Mouse (Mus musculus): ENCODE data around the gene Fitm1.
A peak's percentile ranks its signal among the peaks of the same experiment; 100 is the strongest.

Fitm1 gene

DNA sequence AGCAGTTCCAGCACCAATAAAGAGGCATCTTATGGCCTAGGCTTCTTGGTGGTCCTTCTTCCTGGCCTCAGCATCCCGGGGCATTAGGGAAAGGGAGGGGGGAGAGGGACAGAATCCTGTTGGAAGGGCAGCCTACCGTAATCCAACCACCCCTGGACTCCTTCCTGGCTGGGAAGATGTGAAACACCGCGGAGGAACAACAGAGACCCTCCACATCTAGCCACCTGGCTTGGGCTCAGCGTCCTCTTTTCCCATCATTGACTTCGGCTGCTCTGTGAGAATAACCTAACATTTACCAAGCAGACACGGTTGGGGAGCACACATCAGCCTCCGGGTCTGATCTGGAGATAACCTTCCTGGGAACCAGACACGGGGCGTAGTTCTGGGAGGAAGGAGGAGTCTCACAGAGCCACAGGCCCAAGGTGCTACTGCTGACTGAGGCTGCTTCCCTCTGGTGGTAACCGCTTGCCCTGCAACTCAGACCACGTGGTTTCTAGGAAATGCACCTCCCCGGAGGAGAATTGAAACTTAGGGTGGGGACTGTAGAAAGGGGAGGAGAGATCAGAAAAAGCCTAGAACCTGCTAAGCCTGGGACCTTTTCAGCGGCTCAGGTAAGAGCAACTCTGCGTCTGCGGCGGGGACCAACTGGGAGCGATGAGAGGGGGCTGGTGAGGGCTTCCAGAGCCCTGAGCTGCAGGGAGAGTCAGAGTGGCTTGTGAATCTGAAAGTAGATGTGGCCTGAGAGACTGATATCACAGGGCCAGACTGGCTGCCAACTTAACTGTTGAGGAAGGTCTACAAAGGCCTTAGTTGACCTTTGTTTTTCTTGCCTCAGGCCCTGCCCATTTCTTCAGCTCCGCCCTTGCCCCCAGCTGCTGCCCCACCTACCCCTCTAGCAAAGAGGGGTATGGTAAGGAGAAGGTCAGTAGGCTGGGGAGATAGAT lies 28.5 kb downstream of the Fitm1 start:
- TF ChIP-seq GATA4 (IDR thresholded peaks at IDR 0.05; ENCODE audit: insufficient replicate concordance, low read length) = peak; percentile 93

DNA sequence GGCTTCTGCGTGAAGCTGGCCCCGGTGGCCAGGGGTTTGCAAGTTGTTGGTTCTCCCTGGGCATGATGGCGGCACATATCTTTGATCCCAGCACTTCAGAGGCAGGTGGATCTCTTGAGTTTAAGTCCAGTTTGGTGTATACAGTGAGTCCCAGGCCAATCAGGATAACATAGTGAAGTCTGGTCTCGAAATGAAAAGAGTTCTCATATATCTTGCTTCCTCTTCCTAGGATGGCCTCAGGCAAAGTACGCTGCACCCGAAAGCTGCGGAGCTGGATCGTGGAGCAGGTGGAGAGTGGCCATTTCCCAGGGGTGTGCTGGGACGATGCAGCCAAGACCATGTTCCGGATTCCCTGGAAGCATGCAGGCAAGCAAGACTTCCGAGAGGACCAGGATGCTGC lies 29.4 kb downstream of the Fitm1 start:
- no peak for TF ChIP-seq GATA4 (IDR thresholded peaks at IDR 0.05; ENCODE audit: insufficient replicate concordance, low read length)

- TF ChIP-seq GATA4 (IDR thresholded peaks at IDR 0.05; ENCODE audit: insufficient replicate concordance, low read length) = no peak
Observed at GRCm38 (mm10) chr14:55605743-55606459, 30.5 kb downstream of the Fitm1 start.

- TF ChIP-seq GATA4 (IDR thresholded peaks at IDR 0.05; ENCODE audit: insufficient replicate concordance, low read length) = no peak
Observed at GRCm38 (mm10) chr14:55608339-55608738, 32.9 kb downstream of the Fitm1 start.

- no peak for TF ChIP-seq GATA4 (IDR thresholded peaks at IDR 0.05; ENCODE audit: insufficient replicate concordance, low read length)
Observed at GRCm38 (mm10) chr14:55613346-55613745, 37.9 kb downstream of the Fitm1 start.

DNA sequence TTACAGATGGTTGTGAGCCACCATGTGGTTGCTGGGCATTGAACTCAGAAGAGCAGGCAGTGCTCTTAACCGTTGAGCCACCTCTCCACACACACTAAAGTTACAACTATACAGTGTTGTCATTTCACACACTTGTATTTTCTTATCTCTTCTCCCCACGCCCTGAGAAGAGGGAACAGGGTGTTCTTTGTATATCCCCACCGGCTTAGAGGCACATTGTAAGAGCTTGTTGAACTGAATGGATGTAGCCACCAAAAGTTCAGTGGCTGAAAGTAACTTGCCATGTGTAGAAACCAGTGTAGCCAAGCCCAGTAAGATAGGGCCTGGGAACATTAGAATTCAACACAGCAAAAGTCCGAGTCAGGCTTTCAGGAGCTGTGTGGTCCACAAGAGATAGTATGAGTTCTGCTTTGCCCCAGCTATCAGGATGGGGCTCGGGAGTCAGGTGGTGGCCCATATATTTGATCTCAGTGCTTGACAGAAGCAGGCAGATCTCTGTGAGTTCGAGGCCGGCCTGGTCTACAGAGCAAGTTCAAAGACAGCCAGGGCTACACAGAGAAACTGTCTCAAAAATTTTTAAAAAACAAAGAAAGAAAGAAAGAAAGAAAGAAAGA lies 39.3 kb downstream of the Fitm1 start:
- TF ChIP-seq GATA4 (IDR thresholded peaks at IDR 0.05; ENCODE audit: insufficient replicate concordance, low read length) = no peak

DNA sequence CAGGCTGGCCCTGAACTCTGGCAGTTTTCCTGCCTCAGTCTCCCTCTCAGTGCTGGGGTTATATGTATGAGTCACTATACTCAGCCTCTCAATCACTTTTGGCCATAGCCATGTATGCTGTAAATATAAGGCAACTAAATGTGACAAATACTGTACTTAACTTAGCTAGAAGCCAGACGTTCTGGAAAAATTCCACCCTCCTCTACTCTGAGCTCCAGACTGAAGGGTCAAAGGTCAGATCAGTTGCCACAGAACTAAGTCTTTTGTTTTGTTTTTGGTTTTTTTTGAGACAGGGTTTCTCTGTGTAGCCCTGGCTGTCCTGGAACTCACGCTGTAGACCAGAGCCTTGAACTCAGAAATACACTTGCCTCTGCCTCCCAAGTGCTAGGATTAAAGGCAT lies 40.5 kb downstream of the Fitm1 start:
- TF ChIP-seq GATA4 (IDR thresholded peaks at IDR 0.05; ENCODE audit: insufficient replicate concordance, low read length) = no peak

GRCm38 (mm10) chr14:55616844-55617243 lies 41.4 kb downstream of the Fitm1 start:
- TF ChIP-seq GATA4 (IDR thresholded peaks at IDR 0.05; ENCODE audit: insufficient replicate concordance, low read length) = no peak

DNA sequence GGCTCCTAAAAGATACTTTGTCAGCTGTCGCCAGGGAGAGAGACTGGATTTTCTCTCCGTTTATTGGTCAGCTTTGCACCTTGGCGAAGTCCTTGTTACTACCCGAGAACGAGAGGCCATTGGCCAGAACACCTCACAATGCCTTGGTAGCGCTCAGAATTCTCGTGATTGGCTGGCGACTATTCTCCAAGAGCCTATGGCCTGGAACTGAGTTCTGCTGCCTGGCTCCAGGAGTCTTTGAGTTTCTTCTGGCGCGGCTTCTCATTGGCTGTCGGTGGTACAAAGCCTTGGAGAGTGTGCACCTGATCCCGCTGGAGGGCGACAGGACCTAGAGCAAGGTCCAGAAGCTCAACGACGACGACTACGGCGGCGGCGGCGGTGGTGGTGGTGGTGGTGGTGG lies 42.4 kb downstream of the Fitm1 start, which contains the start of gene Rec8:
Rec8 (plus strand) TSS at position 216 of the 400 bp plus-strand sequence.
- TF ChIP-seq GATA4 (IDR thresholded peaks at IDR 0.05; ENCODE audit: insufficient replicate concordance, low read length) = no peak

- no peak for TF ChIP-seq GATA4 (IDR thresholded peaks at IDR 0.05; ENCODE audit: insufficient replicate concordance, low read length)
Observed at GRCm38 (mm10) chr14:55618486-55619195, 43.2 kb downstream of the Fitm1 start.

All from liver, adult (tissue).